Mouse (Mus musculus): Measurements from ENCODE around the gene Crygf. TPM values are rescaled to one million over a fixed set of nuclear protein-coding genes. Genes with fewer than 3 reads are reported as not detected.
"Not testable (repeated sequence)": the region's sequence is repeated elsewhere in the genome, so short reads cannot be mapped to it uniquely, and the experiment has no call there.

Gene Crygf
- not detected in 2 replicates for polyA plus RNA-seq (2014; fragmentation: Nextera tagmentation; extraction: Ambion mirVana)

DNA sequence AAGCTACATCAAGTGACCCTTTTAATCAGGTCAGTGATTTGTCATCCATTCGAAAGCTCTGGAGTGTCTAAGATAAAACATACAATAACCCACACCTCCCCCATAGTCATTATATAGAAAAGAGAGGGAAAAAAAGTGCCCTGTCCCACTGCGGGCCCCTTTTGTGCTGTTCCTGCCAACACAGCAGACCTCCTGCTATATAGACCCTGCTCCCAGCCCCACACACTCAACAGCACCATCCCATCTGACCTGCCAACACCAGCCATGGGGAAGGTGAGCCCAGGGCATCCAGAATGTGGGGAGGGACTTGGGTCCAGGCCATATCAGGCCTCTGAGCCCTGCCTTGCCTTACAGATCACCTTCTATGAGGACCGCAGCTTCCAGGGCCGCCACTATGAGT is at the start of gene Crygf:
Gene Crygf (plus strand): TSS at position 227 of the 400 bp plus-strand sequence.
- ATAC-seq (replicated peaks; ENCODE audit: low FRiP score, low TSS enrichment, low read depth) (no peak; the same call in 1 of the 2 replicates), DNase-seq (ENCODE audit: low spot score) (no peak)
- 72% methylated on average over 4 of the region's 4 CpGs for WGBS
- Histone ChIP-seq H3K9me3 (ENCODE audit: control insufficient read depth, low read length) (no peaks in the 10 kb centered on the region), H3K36me3 (ENCODE audit: control insufficient read depth, insufficient read depth, low read length) (no peaks in the 10 kb centered on the region), H3K4me1 (replicated peaks; ENCODE audit: control insufficient read depth, insufficient read depth, low read length) (no peaks in the 10 kb centered on the region), H3K27me3 (replicated peaks; ENCODE audit: control insufficient read depth, insufficient read depth, low read length) (no peaks in the 10 kb centered on the region), H3K4me3 (ENCODE audit: low read depth, low read length) (no peak within 1 kb of the TSS), H3K27ac (ENCODE audit: low read depth) (no peak within 1 kb of the TSS), H3K9ac (ENCODE audit: low read length) (no peak within 1 kb of the TSS), H3K4me2 (ENCODE audit: low read length) (no peak within 1 kb of the TSS)

DNA sequence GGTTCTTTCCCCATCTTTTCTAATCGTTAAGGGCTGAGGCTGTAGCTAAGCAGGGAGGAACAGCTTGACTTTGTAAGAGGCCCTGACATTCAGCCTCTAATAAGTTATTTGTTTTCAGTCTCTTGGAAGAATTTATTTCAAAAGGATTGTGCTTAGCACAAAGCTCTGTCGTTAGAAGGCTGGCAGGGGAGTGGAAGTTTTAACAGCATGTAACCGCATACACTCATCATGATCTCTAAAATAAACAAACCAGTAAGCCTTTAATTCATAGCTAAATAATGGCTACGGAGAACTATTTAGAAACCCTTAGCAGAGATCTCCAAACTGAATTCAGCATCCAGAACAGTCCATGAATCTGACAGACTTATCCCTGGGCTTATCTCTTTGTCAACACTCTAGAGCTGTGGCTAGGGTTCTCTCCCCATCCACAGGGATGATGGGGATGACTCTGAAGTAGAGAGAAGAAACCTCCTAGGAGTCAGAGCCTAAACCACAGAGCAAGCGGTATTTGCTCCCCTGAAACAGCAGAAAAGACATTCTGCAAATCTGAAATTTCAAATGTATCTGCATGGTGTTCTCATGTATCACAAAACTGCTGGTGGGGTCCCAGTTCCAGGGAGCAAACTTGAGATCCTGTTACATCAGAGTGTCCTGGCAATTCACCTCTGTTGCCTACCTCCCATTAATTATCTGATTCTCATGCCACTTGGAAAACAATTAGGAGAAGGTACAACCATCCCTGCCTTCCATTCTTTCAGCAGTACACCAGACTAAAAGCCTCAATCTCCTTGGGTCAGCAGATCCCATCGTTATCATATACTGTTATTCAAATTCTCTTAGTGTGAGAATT is 734 bp upstream of the Crygf start:
- Histone ChIP-seq H3K27ac (ENCODE audit: low read depth) (no peak overlapping the region), H3K9ac (ENCODE audit: low read length) (no peak overlapping the region), H3K4me2 (ENCODE audit: low read length) (no peak overlapping the region), H3K4me3 (ENCODE audit: low read depth, low read length) (no peak overlapping the region), H3K36me3 (ENCODE audit: control insufficient read depth, insufficient read depth, low read length) (no peaks in the 10 kb centered on the region), H3K9me3 (ENCODE audit: control insufficient read depth, low read length) (no peaks in the 10 kb centered on the region), H3K27me3 (replicated peaks; ENCODE audit: control insufficient read depth, insufficient read depth, low read length) (no peaks in the 10 kb centered on the region), H3K4me1 (replicated peaks; ENCODE audit: control insufficient read depth, insufficient read depth, low read length) (no peaks in the 10 kb centered on the region)
- DNase-seq (ENCODE audit: low spot score) (no peak), ATAC-seq (replicated peaks; ENCODE audit: low FRiP score, low TSS enrichment, low read depth) (no peak)
- WGBS: 29% methylated on average over 6 of the region's 6 CpGs

DNA sequence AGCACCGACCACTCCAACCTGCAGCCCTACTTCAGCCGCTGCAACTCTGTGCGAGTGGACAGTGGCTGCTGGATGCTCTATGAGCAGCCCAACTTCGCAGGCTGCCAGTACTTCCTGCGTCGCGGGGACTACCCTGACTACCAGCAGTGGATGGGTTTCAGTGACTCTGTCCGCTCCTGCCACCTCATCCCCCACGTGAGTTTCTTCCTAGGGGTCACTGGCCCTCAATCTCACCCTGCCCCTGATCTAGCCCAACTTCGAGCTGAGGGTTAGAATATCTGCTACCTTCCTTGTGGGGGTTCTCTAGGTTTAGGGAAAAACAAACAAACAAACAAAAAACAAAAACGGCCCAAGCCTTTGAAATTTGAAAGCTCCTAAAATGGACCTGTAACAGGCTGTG is 376 bp downstream of the Crygf start:
- 92% methylated on average over 11 of the region's 11 CpGs for WGBS
- H3K36me3 ChIP-seq (ENCODE audit: control insufficient read depth, insufficient read depth, low read length); H3K4me2 ChIP-seq (ENCODE audit: low read length); H3K27ac ChIP-seq (ENCODE audit: low read depth); H3K9ac ChIP-seq (ENCODE audit: low read length); DNase-seq (ENCODE audit: low spot score); H3K4me1 ChIP-seq (replicated peaks; ENCODE audit: control insufficient read depth, insufficient read depth, low read length); H3K9me3 ChIP-seq (ENCODE audit: control insufficient read depth, low read length); ATAC-seq (replicated peaks; ENCODE audit: low FRiP score, low TSS enrichment, low read depth); H3K4me3 ChIP-seq (ENCODE audit: low read depth, low read length); H3K27me3 ChIP-seq (replicated peaks; ENCODE audit: control insufficient read depth, insufficient read depth, low read length): not testable (repeated sequence)

DNA sequence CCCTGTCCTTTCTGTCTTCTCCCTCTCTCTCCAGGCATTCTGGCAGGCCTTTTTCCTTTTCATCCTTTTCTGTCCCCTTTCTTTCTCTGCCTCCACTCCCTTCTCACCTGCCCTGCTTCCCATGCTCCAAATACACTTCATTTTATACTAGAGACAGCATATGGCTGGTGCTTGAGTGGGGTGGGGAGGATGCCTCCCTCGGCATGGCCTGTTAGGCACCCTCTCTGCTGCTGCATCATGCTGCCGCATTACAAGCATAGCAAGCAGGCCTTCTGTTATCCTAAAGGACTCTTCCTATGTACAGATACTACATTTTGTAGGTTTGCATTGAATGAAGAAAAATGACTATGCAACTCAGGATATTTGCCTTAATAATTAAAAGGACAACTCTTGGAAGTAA is 3.7 kb downstream of the Crygf start:
- Histone ChIP-seq H3K9ac (ENCODE audit: low read length) (no peak overlapping the region), H3K27me3 (replicated peaks; ENCODE audit: control insufficient read depth, insufficient read depth, low read length) (no peaks in the 10 kb centered on the region), H3K27ac (ENCODE audit: low read depth) (no peak overlapping the region), H3K36me3 (ENCODE audit: control insufficient read depth, insufficient read depth, low read length) (no peaks in the 10 kb centered on the region), H3K9me3 (ENCODE audit: control insufficient read depth, low read length) (no peaks in the 10 kb centered on the region), H3K4me3 (ENCODE audit: low read depth, low read length) (no peak overlapping the region), H3K4me1 (replicated peaks; ENCODE audit: control insufficient read depth, insufficient read depth, low read length) (no peaks in the 10 kb centered on the region), H3K4me2 (ENCODE audit: low read length) (no peak overlapping the region)
- DNase-seq (ENCODE audit: low spot score): no peak
- 80% methylated on average over 2 of the region's 2 CpGs for WGBS
- no peak for ATAC-seq (replicated peaks; ENCODE audit: low FRiP score, low TSS enrichment, low read depth)

DNA sequence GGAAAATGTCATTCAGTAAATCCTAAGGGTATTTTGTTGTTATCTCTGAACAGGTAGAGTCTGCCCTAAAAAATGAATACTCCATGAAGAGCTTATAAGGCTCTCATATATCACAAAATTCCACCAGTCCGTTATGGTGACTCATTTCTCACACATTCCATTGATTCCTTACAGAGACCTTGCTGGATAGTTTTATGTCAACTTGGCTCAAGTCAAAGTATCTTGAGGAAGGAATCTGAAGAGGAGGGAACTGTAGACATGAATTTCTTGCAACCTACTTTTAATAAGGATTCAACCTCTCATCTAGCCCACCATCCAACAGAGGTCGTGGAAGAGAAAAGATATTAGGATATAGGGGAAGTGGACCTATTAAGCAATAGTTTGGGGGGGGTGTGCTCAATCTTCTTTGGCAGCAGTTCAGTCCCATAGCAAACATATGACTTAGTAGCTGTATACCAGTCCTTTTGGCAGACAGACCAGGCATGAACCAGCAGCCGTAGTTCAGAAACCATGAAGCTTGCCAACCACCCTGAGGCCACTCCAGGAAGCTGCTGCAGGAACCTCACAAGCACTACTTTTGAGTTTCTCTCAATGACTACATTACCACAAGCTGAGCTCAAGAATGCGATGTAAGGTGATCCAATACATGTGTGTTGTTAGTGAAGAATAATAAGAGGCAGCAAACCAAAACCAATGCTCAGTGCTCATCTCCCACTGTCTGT is 5.9 kb downstream of the Crygf start:
- H3K36me3 ChIP-seq (ENCODE audit: control insufficient read depth, insufficient read depth, low read length): no peaks in the 10 kb centered on the region
- no peak overlapping the region for H3K9ac ChIP-seq (ENCODE audit: low read length)
- WGBS: 89% methylated on average over 4 of the region's 4 CpGs
- no peaks in the 10 kb centered on the region for H3K27me3 ChIP-seq (replicated peaks; ENCODE audit: control insufficient read depth, insufficient read depth, low read length)
- H3K4me2 ChIP-seq (ENCODE audit: low read length): no peak overlapping the region
- no peak overlapping the region for H3K4me3 ChIP-seq (ENCODE audit: low read depth, low read length)
- no peak for DNase-seq (ENCODE audit: low spot score)
- no peak for ATAC-seq (replicated peaks; ENCODE audit: low FRiP score, low TSS enrichment, low read depth)
- no peak overlapping the region for H3K27ac ChIP-seq (ENCODE audit: low read depth)
- no peaks in the 10 kb centered on the region for H3K9me3 ChIP-seq (ENCODE audit: control insufficient read depth, low read length)
- H3K4me1 ChIP-seq (replicated peaks; ENCODE audit: control insufficient read depth, insufficient read depth, low read length): no peaks in the 10 kb centered on the region

Other genes starting within 250 kb of the Crygf start
- 12.7 and 14.4 TPM in 2 replicates for gene Map2, start 248.8 kb downstream of the Crygf start, polyA plus RNA-seq (2014; fragmentation: Nextera tagmentation; extraction: Ambion mirVana)

Data from intestine, embryonic 14.5 days (tissue).